Mouse (Mus musculus) cortical plate, adult 2 months (tissue): ENCODE data around the gene Slc4a1. TPM values are rescaled to one million over a fixed set of nuclear protein-coding genes. Genes with fewer than 3 reads are reported as not detected.

Experiments used
- H3K27ac ChIP-seq: fragments of 200-500 bp; 2 replicates; pipeline ENCODE4 v1.5.1; 2012; ENCODE audit warnings: low read length, control low read depth, inconsistent platforms; ENCODE audit not compliant: insufficient read depth
- H3K4me1 ChIP-seq: fragments of 200-500 bp; 2 replicates; pipeline ENCODE4 v1.6.1; 2011; ENCODE audit warnings: low read length; ENCODE audit not compliant: control insufficient read depth, insufficient read depth
- H3K4me3 ChIP-seq: fragments of 200-500 bp; 2 replicates; pipeline ENCODE4 v1.5.1; 2011; ENCODE audit warnings: mild to moderate bottlenecking, low read length, control low read depth; ENCODE audit not compliant: insufficient read depth
- CTCF ChIP-seq: fragments of 200-500 bp; IDR thresholded peaks from 2 replicates; pipeline ENCODE4 v1.5.1; 2011; ENCODE audit warnings: mild to moderate bottlenecking, control low read depth, low read length; ENCODE audit not compliant: insufficient read depth; ENCODE audit errors: extremely low read depth
- POLR2A ChIP-seq: fragments of 200-500 bp; IDR thresholded peaks from 2 replicates; pipeline ENCODE4 v1.6.1; 2011; ENCODE audit warnings: mild to moderate bottlenecking, low read length, control low read depth; ENCODE audit not compliant: insufficient read depth; ENCODE audit errors: extremely low read depth
- polyA plus RNA-seq: library from polyadenylated mRNA; depleted of rRNA; stranded (reverse); fragments of >200 nt; gene quantifications from 2 replicates; pipeline ENCODE4 v1.2.3, GENCODE M21; 2012

Slc4a1 gene
- polyA plus RNA-seq, 1 experiment, result 0.04 TPM

GRCm38 (mm10) chr11:102317901-102318575, 48.0 kb downstream of the Slc4a1 start:
- Histone ChIP-seq H3K27ac (peak overlapping the region; percentile 99), H3K4me1 (0 out of 2 replicates have a peak, but pooled peaks cover 1% of the 10 kb centered on the region), H3K4me3 (peak overlapping the region; percentile 55)
- TF ChIP-seq POLR2A (no peak), CTCF (no peak)

- TF ChIP-seq CTCF (no peak), POLR2A (no peak)
- Histone ChIP-seq H3K4me3 (peak overlapping the region; percentile 55), H3K4me1 (0 out of 2 replicates have a peak, but pooled peaks cover 1% of the 10 kb centered on the region), H3K27ac (peak overlapping the region; percentile 100)
Observed at GRCm38 (mm10) chr11:102317298-102317900, 48.6 kb downstream of the Slc4a1 start.

- TF ChIP-seq CTCF (no peak), POLR2A (no peak)
- Histone ChIP-seq H3K27ac (peak overlapping the region; percentile 100), H3K4me3 (peak overlapping the region; percentile 55), H3K4me1 (0 out of 2 replicates have a peak, but pooled peaks cover 1% of the 10 kb centered on the region)
Observed at GRCm38 (mm10) chr11:102316572-102317297, 49.3 kb downstream of the Slc4a1 start.

GRCm38 (mm10) chr11:102315690-102316571, 50.1 kb downstream of the Slc4a1 start:
- TF ChIP-seq POLR2A (no peak), CTCF (no peak)
- H3K4me3 ChIP-seq, result peak overlapping the region; percentile 55
- H3K27ac ChIP-seq, result peak overlapping the region; percentile 27; the same call in 1 of the 2 replicates
- H3K4me1 ChIP-seq, result 0 out of 2 replicates have a peak, but pooled peaks cover 1% of the 10 kb centered on the region

- H3K4me1 ChIP-seq, result 0 out of 2 replicates have a peak, but pooled peaks cover 3% of the 10 kb centered on the region
- H3K27ac ChIP-seq, result no peak overlapping the region
- TF ChIP-seq POLR2A, result no peak
- TF ChIP-seq CTCF, result no peak
- no peak overlapping the region for H3K4me3 ChIP-seq
Observed at GRCm38 (mm10) chr11:102314321-102314720, 51.7 kb downstream of the Slc4a1 start.

- H3K4me3 ChIP-seq, result no peak overlapping the region
- H3K4me1 ChIP-seq, result 0 out of 2 replicates have a peak, but pooled peaks cover 3% of the 10 kb centered on the region
- no peak overlapping the region for H3K27ac ChIP-seq
- TF ChIP-seq CTCF (no peak), POLR2A (no peak)
Observed at GRCm38 (mm10) chr11:102312586-102312985, 53.4 kb downstream of the Slc4a1 start.

- TF ChIP-seq CTCF, result no peak
- no peak for TF ChIP-seq POLR2A
Observed at GRCm38 (mm10) chr11:102311966-102312365, 54.0 kb downstream of the Slc4a1 start.

GRCm38 (mm10) chr11:102310768-102311695, 55.0 kb downstream of the Slc4a1 start:
- Histone ChIP-seq H3K27ac (no peak overlapping the region), H3K4me3 (no peak overlapping the region), H3K4me1 (0 out of 2 replicates have a peak, but pooled peaks cover 3% of the 10 kb centered on the region)
- TF ChIP-seq CTCF, result no peak
- TF ChIP-seq POLR2A, result no peak

More at GRCm38 (mm10) chr11:102311966-102312365, 54.0 kb downstream of the Slc4a1 start:
- H3K4me3 ChIP-seq, result no peak overlapping the region
- H3K4me1 ChIP-seq, result 0 out of 2 replicates have a peak, but pooled peaks cover 3% of the 10 kb centered on the region
- H3K27ac ChIP-seq, result no peak overlapping the region
